Mouse (Mus musculus) small intestine, adult 2 months (tissue): ENCODE measurements around the gene Brinp2. TPM values are rescaled to one million over a fixed set of nuclear protein-coding genes. Genes with fewer than 3 reads are reported as not detected.

Source experiments
- H3K27ac ChIP-seq: fragments of 200-500 bp; 2 replicates; pipeline ENCODE4 v1.5.1; 2012; ENCODE audit warnings: low read depth, low read length, control low read depth, inconsistent platforms; ENCODE audit not compliant: insufficient read depth
- H3K27me3 ChIP-seq: fragments of 200-500 bp; 2 replicates; pipeline ENCODE4 v1.6.1; 2012; ENCODE audit warnings: mild to moderate bottlenecking, moderate library complexity, low read length, inconsistent platforms; ENCODE audit not compliant: control insufficient read depth, insufficient read depth
- H3K36me3 ChIP-seq: fragments of 200-500 bp; 2 replicates; pipeline ENCODE4 v1.6.1; 2012; ENCODE audit warnings: mild to moderate bottlenecking, low read length, control low read depth, inconsistent platforms; ENCODE audit not compliant: control insufficient read depth, insufficient read depth
- H3K4me1 ChIP-seq: fragments of 200-500 bp; 2 replicates; pipeline ENCODE4 v1.6.1; 2012; ENCODE audit warnings: low read length, inconsistent platforms, mixed read lengths; ENCODE audit not compliant: control insufficient read depth, insufficient read depth, insufficient read length
- H3K4me3 ChIP-seq: fragments of 200-500 bp; 2 replicates; pipeline ENCODE4 v1.5.1; 2012; ENCODE audit warnings: low read depth, mild to moderate bottlenecking, control low read depth, inconsistent platforms, low read length, moderate library complexity
- CTCF ChIP-seq: fragments of 200-500 bp; IDR thresholded peaks from 2 replicates; pipeline ENCODE4 v1.5.1; 2012; ENCODE audit warnings: low read depth, mild to moderate bottlenecking, control low read depth, inconsistent platforms, low read length, moderate library complexity, mixed read lengths; ENCODE audit not compliant: insufficient replicate concordance, insufficient read length; ENCODE audit errors: extremely low read depth
- POLR2A ChIP-seq: fragments of 200-500 bp; IDR thresholded peaks from 2 replicates; pipeline ENCODE4 v1.6.1; 2012; ENCODE audit warnings: low read depth, mild to moderate bottlenecking, control low read depth, inconsistent platforms, low read length, moderate library complexity
- WGBS: fragments of 180-500 bp; shearing (Covaris S2); methylation state at CpG from one replicate; pipeline ENCODE4 v1.1.7; 2018; 5-methylcytosine and 5-hydroxymethylcytosine counted together
- polyA plus RNA-seq: library from polyadenylated mRNA; depleted of rRNA; stranded (reverse); fragments of >200 nt; gene quantifications from 2 replicates; pipeline ENCODE4 v1.2.3, GENCODE M21; 2012; rRNA removed

Brinp2 gene
- polyA plus RNA-seq, 1 experiment, result 0.41 TPM

- no peak overlapping the region for H3K27ac ChIP-seq
- H3K36me3 ChIP-seq, result no peaks in the 10 kb centered on the region
- 81% methylated on average over 4 of the region's 4 CpGs for WGBS
- TF ChIP-seq POLR2A, result no peak
- H3K27me3 ChIP-seq, result no peaks in the 10 kb centered on the region
- no peak overlapping the region for H3K4me3 ChIP-seq
- no peaks in the 10 kb centered on the region for H3K4me1 ChIP-seq
These were observed 136.0 kb downstream of the Brinp2 start for GRCm38 (mm10) chr1:158220148-158220547.

GRCm38 (mm10) chr1:158218750-158219149 is 137.4 kb downstream of the Brinp2 start:
- Histone ChIP-seq H3K36me3 (no peaks in the 10 kb centered on the region), H3K4me3 (no peak overlapping the region), H3K4me1 (no peaks in the 10 kb centered on the region), H3K27me3 (no peaks in the 10 kb centered on the region), H3K27ac (no peak overlapping the region)
- TF ChIP-seq POLR2A (no peak), CTCF (no peak)
- WGBS, result 45% methylated on average over 1 of the region's 1 CpGs

- Histone ChIP-seq H3K27ac (no peak overlapping the region), H3K4me1 (no peaks in the 10 kb centered on the region), H3K27me3 (no peaks in the 10 kb centered on the region), H3K36me3 (no peaks in the 10 kb centered on the region), H3K4me3 (no peak overlapping the region)
- TF ChIP-seq POLR2A, result no peak
- TF ChIP-seq CTCF, result no peak
- WGBS, result 58% methylated on average over 2 of the region's 2 CpGs
These were observed 137.8 kb downstream of the Brinp2 start for GRCm38 (mm10) chr1:158218294-158218693.

GRCm38 (mm10) chr1:158215581-158215980 is 140.5 kb downstream of the Brinp2 start:
- 67% methylated on average over 9 of the region's 9 CpGs for WGBS

GRCm38 (mm10) chr1:158214743-158215142 is 141.4 kb downstream of the Brinp2 start:
- Histone ChIP-seq H3K36me3 (no peaks in the 10 kb centered on the region), H3K27me3 (no peaks in the 10 kb centered on the region), H3K27ac (no peak overlapping the region), H3K4me3 (no peak overlapping the region), H3K4me1 (no peaks in the 10 kb centered on the region)
- 53% methylated on average over 5 of the region's 5 CpGs for WGBS
- TF ChIP-seq CTCF (no peak), POLR2A (no peak)

More at GRCm38 (mm10) chr1:158215581-158215980, 140.5 kb downstream of the Brinp2 start:
- H3K27ac ChIP-seq, result no peak overlapping the region
- no peak overlapping the region for H3K4me3 ChIP-seq
- TF ChIP-seq CTCF (no peak), POLR2A (no peak)
- no peaks in the 10 kb centered on the region for H3K27me3 ChIP-seq
- no peaks in the 10 kb centered on the region for H3K4me1 ChIP-seq
- H3K36me3 ChIP-seq, result no peaks in the 10 kb centered on the region

GRCm38 (mm10) chr1:158213736-158214135 is 142.4 kb downstream of the Brinp2 start:
- TF ChIP-seq POLR2A (no peak), CTCF (no peak)
- WGBS, result 81% methylated on average over 4 of the region's 4 CpGs
- Histone ChIP-seq H3K27ac (no peak overlapping the region), H3K4me1 (no peaks in the 10 kb centered on the region), H3K27me3 (no peaks in the 10 kb centered on the region), H3K4me3 (no peak overlapping the region), H3K36me3 (no peaks in the 10 kb centered on the region)

- no peak for TF ChIP-seq POLR2A
- no peak for TF ChIP-seq CTCF
- Histone ChIP-seq H3K4me3 (no peak overlapping the region), H3K27ac (no peak overlapping the region), H3K27me3 (no peaks in the 10 kb centered on the region), H3K36me3 (no peaks in the 10 kb centered on the region), H3K4me1 (no peaks in the 10 kb centered on the region)
- 65% methylated on average over 2 of the region's 2 CpGs for WGBS
These were observed 148.5 kb downstream of the Brinp2 start for GRCm38 (mm10) chr1:158207620-158208019.

GRCm38 (mm10) chr1:158202932-158203331 is 153.2 kb downstream of the Brinp2 start:
- Histone ChIP-seq H3K27ac (no peak overlapping the region), H3K4me1 (no peaks in the 10 kb centered on the region), H3K36me3 (no peaks in the 10 kb centered on the region), H3K27me3 (no peaks in the 10 kb centered on the region), H3K4me3 (no peak overlapping the region)
- WGBS, result 75% methylated on average over 2 of the region's 2 CpGs
- TF ChIP-seq POLR2A (no peak), CTCF (no peak)

Other genes starting within 250 kb of the Brinp2 start
- gene Astn1, start 5.9 kb upstream of the Brinp2 start, polyA plus RNA-seq, result 0.34 and 0.41 TPM in 2 replicates